Mouse (Mus musculus) urinary bladder, postnatal 10 days (tissue): ENCODE results near the gene Gfap.

Experiments used
- DNase-seq: peaks from one replicate; pipeline ENCODE4 v3.0.0; 2022; ENCODE audit warnings: low spot score

The Gfap gene

GRCm38 (mm10) chr11:102896641-102897040 lies 4.1 kb downstream of the Gfap start:
- no peak for DNase-seq

GRCm38 (mm10) chr11:102895779-102896178 lies 4.9 kb downstream of the Gfap start:
- DNase-seq: no peak

- DNase-seq: no peak
Observed at GRCm38 (mm10) chr11:102894716-102895115, 6.0 kb downstream of the Gfap start.

GRCm38 (mm10) chr11:102893015-102893651 lies 7.6 kb downstream of the Gfap start:
- DNase-seq: no peak

GRCm38 (mm10) chr11:102890096-102890495 lies 10.6 kb downstream of the Gfap start:
- DNase-seq: no peak

- no peak for DNase-seq
Observed at GRCm38 (mm10) chr11:102888135-102888534, 12.6 kb downstream of the Gfap start.

GRCm38 (mm10) chr11:102887433-102887832 lies 13.3 kb downstream of the Gfap start:
- DNase-seq: no peak

GRCm38 (mm10) chr11:102884616-102885219 lies 16.0 kb downstream of the Gfap start, which contains the start of gene Fam187a:
TSS of gene Fam187a (plus strand) at chr11:102885169.
- no peak for DNase-seq

- no peak for DNase-seq
Observed at GRCm38 (mm10) chr11:102881314-102882198, 19.2 kb downstream of the Gfap start.

- DNase-seq: peak; percentile 74
Observed at GRCm38 (mm10) chr11:102880585-102881313, 20.0 kb downstream of the Gfap start, which contains the start of the genes Eftud2 and Ccdc103. TSS of gene Eftud2 (minus strand) at chr11:102880985. TSS of gene Ccdc103 (plus strand) at chr11:102881204.

GRCm38 (mm10) chr11:102879558-102879957 lies 21.2 kb downstream of the Gfap start:
- no peak for DNase-seq

GRCm38 (mm10) chr11:102874801-102875334 lies 25.8 kb downstream of the Gfap start:
- no peak for DNase-seq

- DNase-seq: no peak
Observed at GRCm38 (mm10) chr11:102864272-102864671, 36.4 kb downstream of the Gfap start.

- no peak for DNase-seq
Observed at GRCm38 (mm10) chr11:102859933-102860332, 40.8 kb downstream of the Gfap start.

GRCm38 (mm10) chr11:102858951-102859350 lies 41.8 kb downstream of the Gfap start:
- no peak for DNase-seq

- DNase-seq: no peak
Observed at GRCm38 (mm10) chr11:102855941-102856340, 44.8 kb downstream of the Gfap start.

- DNase-seq: no peak
Observed at GRCm38 (mm10) chr11:102853760-102854159, 47.0 kb downstream of the Gfap start.

- no peak for DNase-seq
Observed at GRCm38 (mm10) chr11:102851883-102852282, 48.8 kb downstream of the Gfap start.

- DNase-seq: no peak
Observed at GRCm38 (mm10) chr11:102845926-102846325, 54.8 kb downstream of the Gfap start.

GRCm38 (mm10) chr11:102838616-102839150 lies 62.0 kb downstream of the Gfap start:
- no peak for DNase-seq

GRCm38 (mm10) chr11:102838126-102838525 lies 62.6 kb downstream of the Gfap start:
- DNase-seq: no peak
